21 mouse cellular contexts compared by ENCODE assay signal in genomic region chr11:109891371-109891988, GRCm38 (mm10).
DNase-seq lines count a peak whose midpoint lies in the region; ATAC-seq lines count a peak whose summit lies in the region.
"Had no signal": no experiment of that assay in that cellular context is flagged by ENCODE, and none has a peak within 500 bp of the region (broad histone marks: within the 10 kb centered on the region; RNA-seq: fewer than 3 reads in every experiment).

No protein-coding gene starts in this region.

- no peak overlapping the region for H3K27ac ChIP-seq in heart, embryonic 11.5 days (ENCODE audit: low read depth, low read length)
- peak overlapping the region; percentile 51 for H3K27ac ChIP-seq in brown adipose tissue, adult 24 weeks (replicated peaks; ENCODE audit: low read depth, low read length)
- H3K27ac ChIP-seq: hindbrain, embryonic 12.5 days; limb, embryonic 15.5 days; midbrain, embryonic 13.5 days had no signal

- no peaks in the 10 kb centered on the region for H3K9me3 ChIP-seq in heart, embryonic 11.5 days (replicated peaks; ENCODE audit: control insufficient read depth, low read length)
- H3K9me3 ChIP-seq: embryonic facial prominence, embryonic 15.5 days; hindbrain, embryonic 12.5 days; limb, embryonic 15.5 days; midbrain, embryonic 13.5 days had no signal

- 75% methylated on average over 8 of the region's 8 CpGs for WGBS in heart, embryonic 11.5 days (ENCODE audit: insufficient replicate concordance)

- no peak overlapping the region for H3K4me2 ChIP-seq in heart, embryonic 11.5 days
- H3K4me2 ChIP-seq: embryonic facial prominence, embryonic 15.5 days; hindbrain, embryonic 12.5 days; limb, embryonic 15.5 days; midbrain, embryonic 13.5 days had no signal

- H3K27me3 ChIP-seq in heart, embryonic 11.5 days (ENCODE audit: control insufficient read depth, insufficient read depth, low read length) = no peaks in the 10 kb centered on the region
- H3K27me3 ChIP-seq: CH12.LX; embryonic facial prominence, embryonic 15.5 days; hindbrain, embryonic 12.5 days; limb, embryonic 15.5 days; midbrain, embryonic 13.5 days had no signal

- H3K4me3 ChIP-seq in heart, embryonic 11.5 days (ENCODE audit: low read depth, low read length) = no peak overlapping the region
- H3K4me3 ChIP-seq in brown adipose tissue, adult 24 weeks (ENCODE audit: insufficient read depth, low read depth, low read length) = no peak overlapping the region
- H3K4me3 ChIP-seq: embryonic facial prominence, embryonic 15.5 days; hindbrain, embryonic 12.5 days; limb, embryonic 15.5 days; midbrain, embryonic 13.5 days had no signal

- peak; percentile 61 to 64 for DNase-seq in heart, adult 9 months (ENCODE audit: low spot score in 2 of 2)
- peak; percentile 35 for DNase-seq in lung, postnatal 36 days
- no peak for DNase-seq in lung, postnatal 14 days
- DNase-seq in c-Kit-positive CD71-positive TER-119-positive erythroid progenitor cells, embryonic 14.5 days (ENCODE audit: low spot score) = no peak
- DNase-seq: adrenal gland, adult 8-10 months; B cell, adult 2 months; cerebellum, adult 8-10 months; left cerebral cortex, postnatal 4 days; retina, postnatal 1 day; right cerebral cortex, postnatal 25 days had no signal

- ATAC-seq in heart, embryonic 11.5 days (replicated peaks; ENCODE audit: insufficient number of reproducible peaks, low FRiP score, low TSS enrichment) = no peak
- ATAC-seq in neutrophil, adult 5-6 weeks (ENCODE audit: extremely low read depth, insufficient number of reproducible peaks, low FRiP score, poor library complexity, severe bottlenecking) = peak; percentile 9; the same call in 1 of the 2 replicates
- ATAC-seq: intestine, postnatal 0 days; midbrain, embryonic 13.5 days had no signal

- H3K36me3 ChIP-seq in heart, embryonic 11.5 days (ENCODE audit: control insufficient read depth, insufficient read depth, low read length) = no peaks in the 10 kb centered on the region
- H3K36me3 ChIP-seq: embryonic facial prominence, embryonic 15.5 days; G1E; hindbrain, embryonic 12.5 days; limb, embryonic 15.5 days; midbrain, embryonic 13.5 days had no signal

- H3K9ac ChIP-seq in heart, embryonic 11.5 days (ENCODE audit: low read depth, low read length) = no peak overlapping the region
- H3K9ac ChIP-seq: embryonic facial prominence, embryonic 15.5 days; forebrain, postnatal 0 days; hindbrain, embryonic 12.5 days; limb, embryonic 15.5 days; midbrain, embryonic 13.5 days had no signal

- H3K4me1 ChIP-seq in heart, embryonic 11.5 days (ENCODE audit: control insufficient read depth, insufficient read depth, low read length) = no peaks in the 10 kb centered on the region
- H3K4me1 ChIP-seq in brown adipose tissue, adult 24 weeks (ENCODE audit: control insufficient read depth, insufficient read depth, insufficient read length, low read length) = no peaks in the 10 kb centered on the region; the same call in 1 of the 2 replicates
- H3K4me1 ChIP-seq: hindbrain, embryonic 12.5 days; midbrain, embryonic 13.5 days had no signal

Comparison
In these comparisons a context has a peak if more than half of its experiments do, and no peak if none do; other contexts are left out.
1. DNase-seq: peak in heart, adult 9 months (2 of 2) and lung, postnatal 36 days (single experiment); none in lung, postnatal 14 days (single experiment) and c-Kit-positive CD71-positive TER-119-positive erythroid progenitor cells, embryonic 14.5 days (single experiment).